Mouse (Mus musculus): ENCODE measurements at regions not wholly inside any gene's neighbourhood (a gene's known extent, or its start where the extent isn't known, plus 50 kb on each side); places are given as distances from the start of the nearest gene placed in this dataset.

DNA sequence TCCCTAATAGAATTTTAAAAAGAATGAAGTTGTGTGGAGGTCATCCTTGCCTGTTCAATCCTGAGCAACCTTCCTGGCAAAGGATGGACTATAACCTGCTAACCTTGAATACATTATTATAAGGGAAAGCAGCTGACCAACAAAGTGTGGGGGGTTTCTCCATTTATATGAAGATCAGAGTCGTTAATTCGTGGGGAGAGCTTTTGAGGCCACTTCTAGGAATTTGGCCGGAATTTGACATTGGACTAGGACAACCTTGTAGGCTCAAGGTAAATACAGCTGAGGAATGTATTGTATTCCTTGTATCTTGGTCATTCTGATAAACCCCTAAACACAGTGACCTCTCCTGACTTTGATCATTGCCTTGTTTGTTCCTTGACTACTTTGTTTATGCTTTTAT is 56.9 kb downstream of the Klf4 start:
- no peak for ATAC-seq (ENCODE audit: low FRiP score, low TSS enrichment)

DNA sequence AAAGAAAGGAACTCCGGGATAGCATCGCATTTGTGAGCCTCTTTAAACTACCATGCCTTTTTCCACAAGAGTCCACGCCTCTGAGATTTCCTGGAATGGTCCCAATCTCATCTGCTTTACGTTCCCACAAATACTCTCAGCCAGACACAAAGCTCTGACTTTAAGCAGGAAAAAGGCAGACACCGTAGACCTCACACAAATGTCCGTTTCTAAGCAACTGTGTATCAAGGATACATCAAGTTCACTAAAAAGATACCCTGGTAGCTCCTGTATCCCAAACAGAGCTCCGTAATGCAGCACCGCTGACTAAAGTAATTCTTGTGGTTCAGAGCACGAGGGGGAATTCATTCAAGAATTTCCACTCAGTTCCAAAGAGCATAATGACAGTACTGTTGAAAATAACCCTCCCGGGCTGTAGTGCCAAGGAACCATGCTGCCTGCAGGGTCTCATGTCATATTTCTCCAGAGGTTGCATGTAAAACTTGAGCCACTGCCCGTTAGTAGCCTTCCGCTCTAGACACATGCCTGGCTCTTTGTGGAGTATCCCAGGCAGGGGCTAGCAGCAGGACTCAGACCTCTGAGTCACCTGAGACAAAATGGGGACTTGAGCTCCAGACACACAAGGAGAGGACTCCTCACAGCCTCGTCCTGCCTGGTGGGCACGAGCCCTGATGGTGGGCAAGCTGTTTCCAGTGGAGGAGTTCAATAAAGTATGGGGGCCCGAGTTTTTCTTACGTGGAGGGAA is 58.0 kb downstream of the Klf4 start:
- Histone ChIP-seq H3K36me3 (ENCODE audit: control insufficient read depth, insufficient read depth, low read length) (no peaks in the 10 kb centered on the region), H3K4me2 (replicated peaks; ENCODE audit: low read depth, low read length) (no peak overlapping the region), H3K4me3 (ENCODE audit: low read length) (no peak overlapping the region), H3K9me3 (ENCODE audit: control insufficient read depth, low read length) (no peaks in the 10 kb centered on the region), H3K9ac (ENCODE audit: low read depth, low read length) (no peak overlapping the region), H3K27me3 (ENCODE audit: control insufficient read depth, insufficient read depth, low read length) (no peaks in the 10 kb centered on the region), H3K27ac (ENCODE audit: low read depth, low read length) (no peak overlapping the region), H3K4me1 (ENCODE audit: control insufficient read depth, insufficient read depth, low read length) (peaks cover 7% of the 10 kb centered on the region; the same call in 1 of the 2 replicates)
- WGBS: 83% methylated on average over 16 of the region's 16 CpGs
- no peak for ATAC-seq (ENCODE audit: low FRiP score, low TSS enrichment)

More for the DNA sequence above, 56.9 kb downstream of the Klf4 start:
- H3K4me2 ChIP-seq (replicated peaks; ENCODE audit: low read depth, low read length): no peak overlapping the region
- H3K27me3 ChIP-seq (ENCODE audit: control insufficient read depth, insufficient read depth, low read length): no peaks in the 10 kb centered on the region
- H3K9me3 ChIP-seq (ENCODE audit: control insufficient read depth, low read length): no peaks in the 10 kb centered on the region
- H3K27ac ChIP-seq (ENCODE audit: low read depth, low read length): no peak overlapping the region
- 82% methylated on average over 3 of the region's 3 CpGs for WGBS
- no peak overlapping the region for H3K4me3 ChIP-seq (ENCODE audit: low read length)
- no peak overlapping the region for H3K9ac ChIP-seq (ENCODE audit: low read depth, low read length)
- H3K36me3 ChIP-seq (ENCODE audit: control insufficient read depth, insufficient read depth, low read length): no peaks in the 10 kb centered on the region
- H3K4me1 ChIP-seq (ENCODE audit: control insufficient read depth, insufficient read depth, low read length): peaks cover 7% of the 10 kb centered on the region; the same call in 1 of the 2 replicates

DNA sequence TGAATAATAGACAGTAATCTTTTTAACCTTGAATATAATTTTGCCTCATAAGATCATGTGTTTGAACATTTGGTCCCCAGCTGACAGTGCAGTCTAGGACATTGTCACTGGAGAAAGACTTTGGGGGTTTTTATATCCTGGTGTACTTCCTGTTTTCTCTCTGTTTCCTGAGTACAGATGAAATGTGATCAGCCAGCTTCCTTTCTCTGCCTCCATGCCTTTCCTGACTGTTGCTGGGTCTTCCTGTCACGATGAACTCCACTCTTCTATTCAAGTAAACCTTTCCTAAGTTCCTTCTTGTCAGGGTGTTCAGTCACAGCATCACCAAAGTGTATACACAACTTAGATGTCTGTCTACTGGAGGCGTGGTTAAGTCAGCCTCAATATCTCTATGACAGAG is 59.6 kb downstream of the Klf4 start:
- Histone ChIP-seq H3K27me3 (ENCODE audit: control insufficient read depth, insufficient read depth, low read length) (no peaks in the 10 kb centered on the region), H3K4me2 (replicated peaks; ENCODE audit: low read depth, low read length) (no peak overlapping the region), H3K9ac (ENCODE audit: low read depth, low read length) (no peak overlapping the region), H3K27ac (ENCODE audit: low read depth, low read length) (peak overlapping the region; percentile 51; the same call in 1 of the 2 replicates), H3K4me1 (ENCODE audit: control insufficient read depth, insufficient read depth, low read length) (peaks cover 7% of the 10 kb centered on the region; the same call in 1 of the 2 replicates), H3K4me3 (ENCODE audit: low read length) (no peak overlapping the region), H3K36me3 (ENCODE audit: control insufficient read depth, insufficient read depth, low read length) (no peaks in the 10 kb centered on the region), H3K9me3 (ENCODE audit: control insufficient read depth, low read length) (no peaks in the 10 kb centered on the region)
- WGBS: 67% methylated on average over 2 of the region's 2 CpGs
- ATAC-seq (ENCODE audit: low FRiP score, low TSS enrichment): no peak

GRCm38 (mm10) chr4:55470779-55471663 is 61.2 kb downstream of the Klf4 start:
- H3K4me2 ChIP-seq (replicated peaks; ENCODE audit: low read depth, low read length): no peak overlapping the region
- H3K9ac ChIP-seq (ENCODE audit: low read depth, low read length): no peak overlapping the region
- WGBS: 56% methylated on average over 13 of the region's 13 CpGs
- H3K27ac ChIP-seq (ENCODE audit: low read depth, low read length): peak overlapping the region; percentile 65
- H3K27me3 ChIP-seq (ENCODE audit: control insufficient read depth, insufficient read depth, low read length): no peaks in the 10 kb centered on the region
- peaks cover 7% of the 10 kb centered on the region; the same call in 1 of the 2 replicates for H3K4me1 ChIP-seq (ENCODE audit: control insufficient read depth, insufficient read depth, low read length)
- ATAC-seq (ENCODE audit: low FRiP score, low TSS enrichment): peak; percentile 71; the same call in 1 of the 2 replicates
- H3K9me3 ChIP-seq (ENCODE audit: control insufficient read depth, low read length): no peaks in the 10 kb centered on the region
- no peaks in the 10 kb centered on the region for H3K36me3 ChIP-seq (ENCODE audit: control insufficient read depth, insufficient read depth, low read length)
- H3K4me3 ChIP-seq (ENCODE audit: low read length): no peak overlapping the region

- 17% methylated on average over 8 of the region's 8 CpGs for WGBS
- ATAC-seq (ENCODE audit: low FRiP score, low TSS enrichment): no peak
- no peak overlapping the region for H3K9ac ChIP-seq (ENCODE audit: low read depth, low read length)
- H3K4me2 ChIP-seq (replicated peaks; ENCODE audit: low read depth, low read length): no peak overlapping the region
- H3K27me3 ChIP-seq (ENCODE audit: control insufficient read depth, insufficient read depth, low read length): no peaks in the 10 kb centered on the region
- no peaks in the 10 kb centered on the region for H3K4me1 ChIP-seq (ENCODE audit: control insufficient read depth, insufficient read depth, low read length)
- H3K27ac ChIP-seq (ENCODE audit: low read depth, low read length): no peak overlapping the region
- no peak overlapping the region for H3K4me3 ChIP-seq (ENCODE audit: low read length)
- H3K36me3 ChIP-seq (ENCODE audit: control insufficient read depth, insufficient read depth, low read length): no peaks in the 10 kb centered on the region
- no peaks in the 10 kb centered on the region for H3K9me3 ChIP-seq (ENCODE audit: control insufficient read depth, low read length)
These were observed 68.1 kb downstream of the Klf4 start for GRCm38 (mm10) chr4:55464192-55464591.

GRCm38 (mm10) chr4:55461927-55462326 is 70.3 kb downstream of the Klf4 start:
- Histone ChIP-seq H3K27me3 (ENCODE audit: control insufficient read depth, insufficient read depth, low read length) (no peaks in the 10 kb centered on the region), H3K4me2 (replicated peaks; ENCODE audit: low read depth, low read length) (no peak overlapping the region), H3K4me3 (ENCODE audit: low read length) (no peak overlapping the region), H3K9ac (ENCODE audit: low read depth, low read length) (no peak overlapping the region), H3K36me3 (ENCODE audit: control insufficient read depth, insufficient read depth, low read length) (no peaks in the 10 kb centered on the region), H3K4me1 (ENCODE audit: control insufficient read depth, insufficient read depth, low read length) (no peaks in the 10 kb centered on the region), H3K27ac (ENCODE audit: low read depth, low read length) (no peak overlapping the region), H3K9me3 (ENCODE audit: control insufficient read depth, low read length) (no peaks in the 10 kb centered on the region)
- WGBS: 73% methylated on average over 5 of the region's 5 CpGs
- ATAC-seq (ENCODE audit: low FRiP score, low TSS enrichment): no peak

DNA sequence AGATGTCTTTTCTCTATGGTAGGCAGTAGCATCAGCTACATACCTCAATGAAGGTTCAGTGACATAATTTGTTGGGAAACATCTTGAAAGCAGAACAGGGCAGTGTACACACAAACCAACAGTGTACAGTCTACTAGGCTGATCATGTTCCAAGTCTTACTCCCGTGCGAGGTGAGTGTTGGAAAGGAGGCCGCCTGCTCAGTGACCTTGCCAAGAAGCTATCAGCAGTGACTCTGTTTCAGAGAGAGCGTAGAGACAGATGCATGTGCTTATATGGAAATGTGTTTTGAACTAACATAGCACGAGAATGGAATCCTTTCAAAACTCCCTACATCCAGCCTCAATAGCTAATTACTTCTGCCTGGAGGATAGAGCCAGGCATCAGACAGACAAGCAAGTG is 78.4 kb downstream of the Klf4 start:
- no peak for ATAC-seq (ENCODE audit: low FRiP score, low TSS enrichment)
- H3K4me3 ChIP-seq (ENCODE audit: low read length): no peak overlapping the region
- 73% methylated on average over 5 of the region's 5 CpGs for WGBS

DNA sequence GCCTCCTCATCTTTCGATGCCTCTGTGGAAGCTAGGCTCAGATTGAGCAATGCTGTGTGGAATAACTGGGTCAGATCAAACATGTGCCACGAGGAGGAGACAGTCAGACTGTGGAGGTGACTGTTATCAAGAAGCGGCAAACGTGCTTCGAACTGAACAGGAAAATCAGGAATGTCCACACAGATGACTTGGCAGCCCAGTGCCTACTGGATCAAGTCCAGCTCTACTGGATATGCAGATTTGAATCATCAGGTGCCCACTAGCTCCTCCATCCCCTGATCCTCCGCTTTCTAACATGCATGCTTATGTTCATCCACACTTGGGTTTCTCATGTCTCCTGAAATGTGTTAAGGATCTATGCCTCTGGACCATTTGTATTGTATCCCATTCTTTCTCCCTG is 79.7 kb downstream of the Klf4 start:
- no peak overlapping the region for H3K4me2 ChIP-seq (replicated peaks; ENCODE audit: low read depth, low read length)
- H3K27ac ChIP-seq (ENCODE audit: low read depth, low read length): no peak overlapping the region
- no peak for ATAC-seq (ENCODE audit: low FRiP score, low TSS enrichment)
- no peaks in the 10 kb centered on the region for H3K27me3 ChIP-seq (ENCODE audit: control insufficient read depth, insufficient read depth, low read length)
- no peak overlapping the region for H3K4me3 ChIP-seq (ENCODE audit: low read length)
- 84% methylated on average over 6 of the region's 6 CpGs for WGBS
- H3K9ac ChIP-seq (ENCODE audit: low read depth, low read length): no peak overlapping the region
- no peaks in the 10 kb centered on the region for H3K4me1 ChIP-seq (ENCODE audit: control insufficient read depth, insufficient read depth, low read length)
- no peaks in the 10 kb centered on the region for H3K9me3 ChIP-seq (ENCODE audit: control insufficient read depth, low read length)
- no peaks in the 10 kb centered on the region for H3K36me3 ChIP-seq (ENCODE audit: control insufficient read depth, insufficient read depth, low read length)

More for the DNA sequence above, 78.4 kb downstream of the Klf4 start:
- Histone ChIP-seq H3K36me3 (ENCODE audit: control insufficient read depth, insufficient read depth, low read length) (no peaks in the 10 kb centered on the region), H3K27me3 (ENCODE audit: control insufficient read depth, insufficient read depth, low read length) (no peaks in the 10 kb centered on the region), H3K4me2 (replicated peaks; ENCODE audit: low read depth, low read length) (no peak overlapping the region), H3K4me1 (ENCODE audit: control insufficient read depth, insufficient read depth, low read length) (no peaks in the 10 kb centered on the region), H3K27ac (ENCODE audit: low read depth, low read length) (no peak overlapping the region), H3K9ac (ENCODE audit: low read depth, low read length) (no peak overlapping the region), H3K9me3 (ENCODE audit: control insufficient read depth, low read length) (no peaks in the 10 kb centered on the region)

- Histone ChIP-seq H3K27ac (ENCODE audit: low read depth, low read length) (no peak overlapping the region), H3K4me1 (ENCODE audit: control insufficient read depth, insufficient read depth, low read length) (no peaks in the 10 kb centered on the region), H3K27me3 (ENCODE audit: control insufficient read depth, insufficient read depth, low read length) (no peaks in the 10 kb centered on the region), H3K36me3 (ENCODE audit: control insufficient read depth, insufficient read depth, low read length) (no peaks in the 10 kb centered on the region), H3K4me2 (replicated peaks; ENCODE audit: low read depth, low read length) (no peak overlapping the region), H3K9me3 (ENCODE audit: control insufficient read depth, low read length) (no peaks in the 10 kb centered on the region), H3K4me3 (ENCODE audit: low read length) (no peak overlapping the region), H3K9ac (ENCODE audit: low read depth, low read length) (no peak overlapping the region)
- 89% methylated on average over 2 of the region's 2 CpGs for WGBS
- no peak for ATAC-seq (ENCODE audit: low FRiP score, low TSS enrichment)
These were observed 80.6 kb downstream of the Klf4 start for GRCm38 (mm10) chr4:55451711-55452110.

Measured in kidney, embryonic 14.5 days (tissue).